Mouse (Mus musculus) cerebellum, adult 2 months (tissue): ENCODE measurements at regions not wholly inside any gene's neighbourhood (a gene's known extent, or its start where the extent isn't known, plus 50 kb on each side); places are given as distances from the start of the nearest gene placed in this dataset.

Experiments
- CTCF ChIP-seq: fragments of 200-500 bp; IDR thresholded peaks from 2 replicates; pipeline ENCODE4 v1.5.1; 2011; ENCODE audit warnings: low read depth, mild to moderate bottlenecking, control low read depth, low read length, moderate library complexity, borderline replicate concordance; ENCODE audit not compliant: insufficient read depth
- POLR2A ChIP-seq: fragments of 200-500 bp; IDR thresholded peaks from 2 replicates; pipeline ENCODE4 v1.6.1; 2011; ENCODE audit warnings: low read length, control low read depth, borderline replicate concordance; ENCODE audit not compliant: insufficient read depth

GRCm38 (mm10) chr12:71412331-71412730 is 102.6 kb downstream of the Dact1 start:
- no peak for TF ChIP-seq POLR2A
- no peak for TF ChIP-seq CTCF
